8 mouse cellular contexts compared by ENCODE assay signal in the genomic region with DNA sequence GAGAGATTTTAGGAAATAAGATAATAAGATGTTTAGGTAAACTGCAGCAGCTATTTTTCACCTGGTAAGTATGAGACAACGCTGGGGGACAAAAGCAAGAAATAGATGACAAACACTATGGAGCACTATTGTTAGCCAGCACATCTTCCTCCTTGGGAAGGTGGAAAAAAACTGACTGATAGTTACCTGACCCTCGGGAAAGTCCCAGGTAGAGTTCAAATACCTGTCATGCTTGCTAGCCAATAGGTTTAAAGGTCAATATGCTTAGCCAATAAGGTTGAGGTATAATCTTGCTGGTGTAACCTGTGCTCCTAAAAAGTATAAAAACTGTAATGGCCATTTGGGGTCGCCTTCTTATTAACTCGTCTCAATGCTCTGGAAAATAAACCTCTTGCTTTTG. TPM values are rescaled to one million over a fixed set of nuclear protein-coding genes. Genes with fewer than 3 reads are reported as not detected.
DNase-seq lines count a peak whose midpoint lies in the region; ATAC-seq and TF ChIP-seq lines count a peak whose summit lies in the region.

No protein-coding gene starts in this region.

- H3ac ChIP-seq in C2C12 (ENCODE audit: control insufficient read depth, insufficient read length, low read depth) = no peak overlapping the region

- WGBS in forebrain, embryonic 16.5 days = 18% methylated on average over 4 of the region's 4 CpGs
- WGBS in liver, embryonic 16.5 days (ENCODE audit: insufficient replicate concordance) = 27% methylated on average over 4 of the region's 4 CpGs

- H3K4me2 ChIP-seq in forebrain, embryonic 16.5 days (ENCODE audit: low read length) = peak overlapping the region; percentile 87
- peak overlapping the region; percentile 78 for H3K4me2 ChIP-seq in liver, embryonic 16.5 days (ENCODE audit: low read depth, low read length)

- H3K79me3 ChIP-seq in C2C12 (ENCODE audit: low read depth) = peaks cover 13% of the 10 kb centered on the region

- H3K4me3 ChIP-seq in gastrocnemius, adult 2 months = peak overlapping the region; percentile 91
- H3K4me3 ChIP-seq in C2C12 (ENCODE audit: insufficient read depth, poor library complexity, severe bottlenecking) = peak overlapping the region; percentile 80
- H3K4me3 ChIP-seq in forebrain, embryonic 16.5 days (replicated peaks; ENCODE audit: low read length) = peak overlapping the region; percentile 69
- H3K4me3 ChIP-seq in liver, embryonic 16.5 days (ENCODE audit: low read depth, low read length) = peak overlapping the region; percentile 88

- no peak for TF ChIP-seq CTCF in gastrocnemius, adult 2 months (IDR thresholded peaks at IDR 0.05)
- no peak for TF ChIP-seq CTCF in C2C12 (IDR thresholded peaks at IDR 0.05; ENCODE audit: control insufficient read depth, insufficient read depth, insufficient read length)

- H3K27me3 ChIP-seq in C2C12 (ENCODE audit: control insufficient read depth, insufficient read depth, insufficient read length) = no peaks in the 10 kb centered on the region
- H3K27me3 ChIP-seq in forebrain, embryonic 16.5 days (replicated peaks; ENCODE audit: control insufficient read depth, insufficient read depth, low read length) = no peaks in the 10 kb centered on the region
- H3K27me3 ChIP-seq in liver, embryonic 16.5 days (ENCODE audit: control insufficient read depth, insufficient read depth, low read depth, low read length) = no peaks in the 10 kb centered on the region

- ATAC-seq in forebrain, embryonic 16.5 days = no peak
- no peak for ATAC-seq in liver, embryonic 16.5 days (ENCODE audit: low read depth)

- no peaks in the 10 kb centered on the region for H3K36me3 ChIP-seq in C2C12 (ENCODE audit: control insufficient read depth, insufficient read depth)
- H3K36me3 ChIP-seq in forebrain, embryonic 16.5 days (ENCODE audit: control insufficient read depth, insufficient read depth) = no peaks in the 10 kb centered on the region
- no peaks in the 10 kb centered on the region for H3K36me3 ChIP-seq in liver, embryonic 16.5 days (ENCODE audit: control insufficient read depth, insufficient read depth)

- H3K9ac ChIP-seq in forebrain, embryonic 16.5 days (replicated peaks; ENCODE audit: low read depth, low read length) = peak overlapping the region; percentile 70
- H3K9ac ChIP-seq in liver, embryonic 16.5 days (ENCODE audit: low read depth, low read length) = no peak overlapping the region; the same call in 1 of the 2 replicates

- H3K79me2 ChIP-seq in C2C12 (ENCODE audit: control insufficient read depth, insufficient read depth) = peaks cover 23% of the 10 kb centered on the region

- H3K4me1 ChIP-seq in forebrain, embryonic 16.5 days (replicated peaks; ENCODE audit: control insufficient read depth, insufficient read depth, low read length) = peaks cover 7% of the 10 kb centered on the region
- peaks cover 9% of the 10 kb centered on the region for H3K4me1 ChIP-seq in liver, embryonic 16.5 days (ENCODE audit: control insufficient read depth, low read depth, low read length)

- peak overlapping the region; percentile 85 for H3K27ac ChIP-seq in gastrocnemius, adult 2 months
- H3K27ac ChIP-seq in forebrain, embryonic 16.5 days (ENCODE audit: low read length) = no peak overlapping the region
- H3K27ac ChIP-seq in liver, embryonic 16.5 days (ENCODE audit: low read length) = no peak overlapping the region

- H3K9me3 ChIP-seq in forebrain, embryonic 16.5 days (ENCODE audit: control insufficient read depth, low read length) = no peaks in the 10 kb centered on the region
- no peaks in the 10 kb centered on the region for H3K9me3 ChIP-seq in liver, embryonic 16.5 days (replicated peaks; ENCODE audit: control insufficient read depth, low read length)

- no peak for DNase-seq in gastrocnemius, adult 2 months
- no peak for DNase-seq in gastrocnemius, postnatal 36 days
- DNase-seq in thymus, postnatal 14 days = no peak
- DNase-seq in urinary bladder, postnatal 10 days (ENCODE audit: low spot score) = no peak
- DNase-seq in B cell, adult 2 months = no peak

- intact Hi-C loops in gastrocnemius, adult 2 months (cut with DNase I) = no loop called here
- intact Hi-C loops in gastrocnemius, postnatal 36 days (cut with DNase I) = no loop called here

TF ChIP-seq in C2C12, 6 proteins besides CTCF, POLR2A, EP300 and RAD21:
- TF ChIP-seq MYOD1 (IDR thresholded peaks at IDR 0.05; ENCODE audit: control insufficient read depth, insufficient read length, low read depth) (no peak), CEBPB (IDR thresholded peaks at IDR 0.05; ENCODE audit: low read depth) (no peak), MYOG (IDR thresholded peaks at IDR 0.05; ENCODE audit: control insufficient read depth, extremely low read depth, insufficient read length) (no peak), FOSL1 (IDR thresholded peaks at IDR 0.05; ENCODE audit: insufficient read depth, low read length, poor library complexity, severe bottlenecking) (no peak), MAX (IDR thresholded peaks at IDR 0.05) (no peak), USF1 (IDR thresholded peaks at IDR 0.05; ENCODE audit: low read depth) (no peak)
TF ChIP-seq in C2C12: peak in this region for 0.

RNA-seq across cellular contexts. Expression of a gene that starts 0.7 kb away (rescaled TPM):
- 1 to 10 TPM; 3.5 to 5.4 TPM for total RNA-seq in gastrocnemius, adult 2 months (2021)
- 1 to 10 TPM; 3.6 to 6.7 TPM for total RNA-seq in gastrocnemius, postnatal 36 days (2021)
- polyA plus RNA-seq in C2C12 (2012; fragmentation: generic; extraction: Trizol) = 2.6 TPM
- polyA plus RNA-seq in forebrain, embryonic 16.5 days (2015; fragmentation: Nextera tagmentation; extraction: Ambion mirVana) = 48.3 and 54.7 TPM in 2 replicates
- 11.7 and 15.4 TPM in 2 replicates for polyA plus RNA-seq in liver, embryonic 16.5 days (2015; fragmentation: Nextera tagmentation; extraction: Ambion mirVana)

RNA-seq across cellular contexts. Expression of a gene that starts 34.8 kb away (rescaled TPM):
- total RNA-seq in gastrocnemius, adult 2 months (2021) = not detected
- total RNA-seq in gastrocnemius, postnatal 36 days (2021) = not detected
- not detected for polyA plus RNA-seq in C2C12 (2012; fragmentation: generic; extraction: Trizol)
- polyA plus RNA-seq in forebrain, embryonic 16.5 days (2015; fragmentation: Nextera tagmentation; extraction: Ambion mirVana) = not detected in 2 replicates
- polyA plus RNA-seq in liver, embryonic 16.5 days (2015; fragmentation: Nextera tagmentation; extraction: Ambion mirVana) = 0.06 and 0.07 TPM in 2 replicates

RNA-seq across cellular contexts. Expression of a gene that starts 42.4 kb away (rescaled TPM):
- not detected for total RNA-seq in gastrocnemius, adult 2 months (2021)
- not detected for total RNA-seq in gastrocnemius, postnatal 36 days (2021)
- polyA plus RNA-seq in C2C12 (2012; fragmentation: generic; extraction: Trizol) = not detected
- not detected in 2 replicates for polyA plus RNA-seq in forebrain, embryonic 16.5 days (2015; fragmentation: Nextera tagmentation; extraction: Ambion mirVana)
- polyA plus RNA-seq in liver, embryonic 16.5 days (2015; fragmentation: Nextera tagmentation; extraction: Ambion mirVana) = not detected in 2 replicates
